Mouse (Mus musculus): Measurements from ENCODE around the gene Ptprf. TPM values are rescaled to one million over a fixed set of nuclear protein-coding genes. Genes with fewer than 3 reads are reported as not detected.
A peak's percentile ranks its signal among the peaks of the same experiment; 100 is the strongest.

Ptprf gene
- polyA plus RNA-seq, 1 experiment from 2014 or later, result 14.3 TPM

GRCm38 (mm10) chr4:118180301-118181080 lies 110.7 kb downstream of the Ptprf start:
- whole genome bisulfite sequencing (ENCODE audit: insufficient replicate concordance), result 15% methylated on average over 17 of the region's 17 CpGs

GRCm38 (mm10) chr4:118179467-118180300 lies 111.5 kb downstream of the Ptprf start, which contains the start of gene Kdm4a:
TSS of gene Kdm4a (minus strand) at chr4:118180043.
- peaks cover 23% of the 10 kb centered on the region for H3K36me3 ChIP-seq (ENCODE audit: control insufficient read depth, insufficient read depth)
- H3K27me3 ChIP-seq (ENCODE audit: control insufficient read depth, insufficient read depth, low read depth, low read length), result no peaks in the 10 kb centered on the region
- H3K4me2 ChIP-seq (ENCODE audit: low read depth, low read length), result peak within 1 kb of the TSS; percentile 85
- under 1% methylated on average over 38 of the region's 38 CpGs for WGBS (ENCODE audit: insufficient replicate concordance)
- no peaks in the 10 kb centered on the region for H3K9me3 ChIP-seq (replicated peaks; ENCODE audit: control insufficient read depth, low read length)
- H3K4me3 ChIP-seq (ENCODE audit: low read depth, low read length), result peak within 1 kb of the TSS; percentile 79
- H3K27ac ChIP-seq (ENCODE audit: low read length), result peak within 1 kb of the TSS; percentile 96
- peaks cover 12% of the 10 kb centered on the region for H3K4me1 ChIP-seq (ENCODE audit: control insufficient read depth, low read depth, low read length)
- peak within 1 kb of the TSS; percentile 85 for H3K9ac ChIP-seq (ENCODE audit: low read depth, low read length)
- peak; percentile 96 for ATAC-seq (ENCODE audit: low read depth)

More at GRCm38 (mm10) chr4:118180301-118181080, 110.7 kb downstream of the Ptprf start:
- ATAC-seq (ENCODE audit: low read depth), result no peak
- H3K4me2 ChIP-seq (ENCODE audit: low read depth, low read length), result peak overlapping the region; percentile 85
- no peaks in the 10 kb centered on the region for H3K27me3 ChIP-seq (ENCODE audit: control insufficient read depth, insufficient read depth, low read depth, low read length)
- H3K36me3 ChIP-seq (ENCODE audit: control insufficient read depth, insufficient read depth), result peaks cover 15% of the 10 kb centered on the region
- peak overlapping the region; percentile 96 for H3K27ac ChIP-seq (ENCODE audit: low read length)
- peak overlapping the region; percentile 85 for H3K9ac ChIP-seq (ENCODE audit: low read depth, low read length)
- H3K9me3 ChIP-seq (replicated peaks; ENCODE audit: control insufficient read depth, low read length), result no peaks in the 10 kb centered on the region
- peaks cover 12% of the 10 kb centered on the region for H3K4me1 ChIP-seq (ENCODE audit: control insufficient read depth, low read depth, low read length)
- H3K4me3 ChIP-seq (ENCODE audit: low read depth, low read length), result peak overlapping the region; percentile 79

- peaks cover 12% of the 10 kb centered on the region for H3K4me1 ChIP-seq (ENCODE audit: control insufficient read depth, low read depth, low read length)
- peak overlapping the region; percentile 66 for H3K27ac ChIP-seq (ENCODE audit: low read length)
- ATAC-seq (ENCODE audit: low read depth), result no peak
- H3K9me3 ChIP-seq (replicated peaks; ENCODE audit: control insufficient read depth, low read length), result no peaks in the 10 kb centered on the region
- H3K4me2 ChIP-seq (ENCODE audit: low read depth, low read length), result peak overlapping the region; percentile 67
- peak overlapping the region; percentile 79 for H3K4me3 ChIP-seq (ENCODE audit: low read depth, low read length)
- under 1% methylated on average over 12 of the region's 12 CpGs for WGBS (ENCODE audit: insufficient replicate concordance)
- peaks cover 29% of the 10 kb centered on the region for H3K36me3 ChIP-seq (ENCODE audit: control insufficient read depth, insufficient read depth)
- no peaks in the 10 kb centered on the region for H3K27me3 ChIP-seq (ENCODE audit: control insufficient read depth, insufficient read depth, low read depth, low read length)
- H3K9ac ChIP-seq (ENCODE audit: low read depth, low read length), result peak overlapping the region; percentile 85
Measured at GRCm38 (mm10) chr4:118178952-118179466, 112.2 kb downstream of the Ptprf start.

GRCm38 (mm10) chr4:118172461-118172860 lies 118.7 kb downstream of the Ptprf start:
- H3K27me3 ChIP-seq (ENCODE audit: control insufficient read depth, insufficient read depth, low read depth, low read length), result no peaks in the 10 kb centered on the region
- no peaks in the 10 kb centered on the region for H3K4me1 ChIP-seq (ENCODE audit: control insufficient read depth, low read depth, low read length)
- WGBS (ENCODE audit: insufficient replicate concordance), result 85% methylated on average over 12 of the region's 12 CpGs
- H3K36me3 ChIP-seq (ENCODE audit: control insufficient read depth, insufficient read depth), result peaks cover 80% of the 10 kb centered on the region
- no peaks in the 10 kb centered on the region for H3K9me3 ChIP-seq (replicated peaks; ENCODE audit: control insufficient read depth, low read length)
- no peak overlapping the region for H3K9ac ChIP-seq (ENCODE audit: low read depth, low read length)
- ATAC-seq (ENCODE audit: low read depth), result no peak
- no peak overlapping the region for H3K4me2 ChIP-seq (ENCODE audit: low read depth, low read length)
- H3K27ac ChIP-seq (ENCODE audit: low read length), result no peak overlapping the region
- no peak overlapping the region for H3K4me3 ChIP-seq (ENCODE audit: low read depth, low read length)

- WGBS (ENCODE audit: insufficient replicate concordance), result 78% methylated on average over 9 of the region's 9 CpGs
- H3K36me3 ChIP-seq (ENCODE audit: control insufficient read depth, insufficient read depth), result peaks cover 81% of the 10 kb centered on the region
Measured at GRCm38 (mm10) chr4:118171006-118171405, 120.2 kb downstream of the Ptprf start.

GRCm38 (mm10) chr4:118162123-118162522 lies 129.1 kb downstream of the Ptprf start:
- Histone ChIP-seq H3K9me3 (replicated peaks; ENCODE audit: control insufficient read depth, low read length) (no peaks in the 10 kb centered on the region), H3K4me3 (ENCODE audit: low read depth, low read length) (no peak overlapping the region), H3K27ac (ENCODE audit: low read length) (no peak overlapping the region), H3K36me3 (ENCODE audit: control insufficient read depth, insufficient read depth) (peaks cover 78% of the 10 kb centered on the region), H3K27me3 (ENCODE audit: control insufficient read depth, insufficient read depth, low read depth, low read length) (no peaks in the 10 kb centered on the region), H3K9ac (ENCODE audit: low read depth, low read length) (no peak overlapping the region), H3K4me1 (ENCODE audit: control insufficient read depth, low read depth, low read length) (no peaks in the 10 kb centered on the region), H3K4me2 (ENCODE audit: low read depth, low read length) (no peak overlapping the region)
- ATAC-seq (ENCODE audit: low read depth), result no peak
- WGBS (ENCODE audit: insufficient replicate concordance), result 88% methylated on average over 12 of the region's 12 CpGs

More at GRCm38 (mm10) chr4:118171006-118171405, 120.2 kb downstream of the Ptprf start:
- Histone ChIP-seq H3K27me3 (ENCODE audit: control insufficient read depth, insufficient read depth, low read depth, low read length) (no peaks in the 10 kb centered on the region), H3K9me3 (replicated peaks; ENCODE audit: control insufficient read depth, low read length) (no peaks in the 10 kb centered on the region), H3K4me1 (ENCODE audit: control insufficient read depth, low read depth, low read length) (no peaks in the 10 kb centered on the region), H3K27ac (ENCODE audit: low read length) (no peak overlapping the region), H3K4me3 (ENCODE audit: low read depth, low read length) (no peak overlapping the region), H3K9ac (ENCODE audit: low read depth, low read length) (no peak overlapping the region), H3K4me2 (ENCODE audit: low read depth, low read length) (no peak overlapping the region)
- ATAC-seq (ENCODE audit: low read depth), result no peak

Small RNA genes within 50 kb of the gene (microRNA-seq; reads per million reads assigned to microRNA genes)
- gene Mir7226, result not detected

Other genes starting within 250 kb of the Ptprf start
- gene St3gal3, start 156.5 kb downstream of the Ptprf start, polyA plus RNA-seq (2015; fragmentation: Nextera tagmentation; extraction: Ambion mirVana), result 2.2 and 2.5 TPM in 2 replicates
- 9.7 and 9.8 TPM in 2 replicates for gene Kdm4a, start 111.4 kb downstream of the Ptprf start, polyA plus RNA-seq (2015; fragmentation: Nextera tagmentation; extraction: Ambion mirVana)
- gene Szt2, start 117.9 kb upstream of the Ptprf start, polyA plus RNA-seq (2015; fragmentation: Nextera tagmentation; extraction: Ambion mirVana), result 2.1 and 3.1 TPM in 2 replicates
- gene Med8, start 117.9 kb upstream of the Ptprf start, polyA plus RNA-seq (2015; fragmentation: Nextera tagmentation; extraction: Ambion mirVana), result 60.9 and 64.3 TPM in 2 replicates
- 79.5 and 85.1 TPM in 2 replicates for gene Elovl1, start 136.7 kb upstream of the Ptprf start, polyA plus RNA-seq (2015; fragmentation: Nextera tagmentation; extraction: Ambion mirVana)
- 149 and 164 TPM in 2 replicates for gene Cdc20, start 145.9 kb upstream of the Ptprf start, polyA plus RNA-seq (2015; fragmentation: Nextera tagmentation; extraction: Ambion mirVana)
- 6.1 and 7.3 TPM in 2 replicates for gene Mpl, start 166.1 kb upstream of the Ptprf start, polyA plus RNA-seq (2015; fragmentation: Nextera tagmentation; extraction: Ambion mirVana)
- 7.3 and 7.9 TPM in 2 replicates for gene Tie1, start 198.7 kb upstream of the Ptprf start, polyA plus RNA-seq (2015; fragmentation: Nextera tagmentation; extraction: Ambion mirVana)
- gene 2610528J11Rik, start 235.6 kb upstream of the Ptprf start, polyA plus RNA-seq (2015; fragmentation: Nextera tagmentation; extraction: Ambion mirVana), result 6.3 and 8.8 TPM in 2 replicates